Mouse (Mus musculus) retina, adult 2 months (tissue): Measurements from ENCODE around the gene Erfe.

Experiments
- DNase-seq: peaks from one replicate; pipeline ENCODE4 v3.0.0-alpha.2; 2012; ENCODE audit warnings: low read depth, low spot score

Erfe gene

DNA sequence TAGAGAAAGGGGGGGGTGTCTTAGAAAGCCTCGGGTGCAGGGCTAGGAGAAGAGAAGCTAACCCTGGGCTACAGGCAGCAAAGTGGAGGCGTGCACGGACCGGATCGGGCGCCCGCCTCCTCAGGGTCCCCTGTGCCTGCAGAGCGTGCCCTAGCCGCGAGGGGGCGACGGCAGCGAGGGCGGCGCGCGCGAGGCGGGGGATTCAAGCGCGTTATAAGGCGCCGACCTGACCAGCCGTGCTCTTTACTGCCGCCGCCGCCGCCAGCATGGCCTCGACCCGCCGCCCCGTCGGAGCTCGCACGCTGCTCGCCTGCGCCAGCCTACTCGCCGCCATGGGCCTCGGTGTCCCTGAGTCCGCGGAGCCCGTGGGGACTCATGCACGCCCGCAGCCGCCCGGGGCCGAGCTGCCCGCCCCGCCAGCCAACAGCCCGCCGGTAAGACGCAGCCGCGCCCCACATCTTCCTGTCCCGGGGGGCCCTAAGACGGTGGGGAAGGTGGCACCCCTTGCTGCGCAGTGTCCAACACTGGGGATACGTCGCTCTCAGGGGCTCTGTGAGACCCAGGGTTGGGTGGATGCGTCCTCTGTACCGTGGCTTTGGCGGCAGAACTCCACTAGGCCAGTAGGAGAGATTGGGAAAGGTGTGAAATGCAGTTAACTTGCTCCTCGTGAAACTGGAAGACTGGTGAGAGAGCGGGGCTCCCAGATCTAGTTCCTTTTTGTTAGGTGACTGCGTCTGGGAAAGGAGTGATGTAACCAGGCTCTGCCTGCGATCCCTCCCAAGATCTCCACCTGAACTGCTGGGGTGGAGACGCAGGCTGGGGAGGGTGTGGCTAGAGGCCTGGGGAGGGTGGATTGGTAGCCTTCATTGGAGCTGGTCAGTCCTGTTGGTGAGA, at the start of gene Erfe:
Erfe (plus strand) TSS at position 216 of the 894 bp plus-strand sequence.
- no peak for DNase-seq

DNA sequence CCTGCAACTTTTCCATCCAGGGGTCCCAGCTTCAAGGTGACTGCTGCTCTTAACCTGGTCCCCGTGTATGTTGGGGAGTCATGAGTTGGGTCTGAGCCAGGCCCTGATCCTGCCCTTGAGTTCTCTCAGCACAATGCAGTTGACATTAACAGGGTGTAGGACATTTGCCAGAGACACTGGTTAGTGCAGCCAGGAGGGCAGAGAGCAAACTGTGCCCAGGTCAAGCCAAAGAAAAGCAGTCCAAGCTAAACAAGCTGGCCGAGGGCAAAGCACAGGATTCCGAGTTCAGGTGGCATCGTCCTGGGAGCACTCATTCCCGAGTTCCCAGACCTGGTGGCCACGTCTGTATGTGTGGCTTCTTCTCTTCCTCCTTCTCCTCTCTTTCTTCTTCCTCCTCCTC, 48.6 kb upstream of the Erfe start:
- no peak for DNase-seq

DNA sequence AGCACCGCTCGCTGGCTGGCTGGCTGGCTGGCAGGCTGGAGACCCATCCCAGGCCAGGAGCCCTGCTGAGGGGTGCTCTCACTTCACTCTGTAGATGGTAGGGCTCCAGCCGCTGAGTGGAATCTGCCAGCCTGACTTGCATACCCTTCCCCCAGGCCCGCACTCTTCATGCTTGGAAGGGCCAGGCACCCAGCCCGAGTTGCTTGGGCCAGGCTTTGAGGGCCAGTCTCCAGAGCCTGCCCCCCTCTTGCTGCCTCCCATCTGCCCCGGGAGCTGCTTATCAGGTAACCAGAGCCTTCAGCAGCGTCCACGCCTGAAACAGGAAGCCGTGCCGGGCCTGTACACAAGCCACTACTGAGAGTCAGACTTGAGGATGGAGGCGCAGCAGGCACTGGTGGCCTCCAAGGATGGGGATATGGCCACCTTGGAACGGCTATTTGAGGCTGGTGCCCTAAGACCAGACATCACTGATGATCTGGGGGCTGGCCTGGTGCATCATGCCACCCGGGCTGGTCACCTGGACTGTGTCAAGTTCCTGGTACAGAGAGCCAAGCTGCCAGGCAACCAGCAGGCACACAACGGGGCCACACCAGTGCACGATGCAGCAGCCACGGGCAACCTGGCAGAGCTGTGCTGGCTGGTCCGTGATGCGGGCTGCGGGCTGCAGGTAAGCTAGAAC, 44.3 kb upstream of the Erfe start, which contains the start of gene Espnl:
Espnl (plus strand) TSS at position 316 of the 679 bp plus-strand sequence.
- DNase-seq = no peak

DNA sequence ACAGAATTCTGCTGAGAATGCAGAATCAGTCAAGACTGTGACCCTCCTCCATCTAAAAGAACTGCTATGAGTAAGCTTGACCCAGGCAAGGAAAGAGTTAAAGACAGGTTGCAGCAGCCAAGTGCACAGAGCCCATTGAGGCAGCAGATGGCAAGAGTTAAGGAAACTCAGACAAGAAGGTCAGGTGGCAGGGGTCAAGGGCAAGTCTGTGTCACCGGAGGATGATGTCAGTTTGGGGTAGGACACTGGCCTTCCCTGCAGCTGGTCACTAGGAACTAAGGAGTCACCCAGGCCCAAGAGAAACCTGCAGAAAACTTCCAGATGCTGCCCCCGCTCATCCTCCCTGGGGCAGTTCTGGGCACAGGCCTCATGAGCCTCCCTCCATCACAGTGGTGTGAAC, 41.6 kb upstream of the Erfe start:
- no peak for DNase-seq

DNA sequence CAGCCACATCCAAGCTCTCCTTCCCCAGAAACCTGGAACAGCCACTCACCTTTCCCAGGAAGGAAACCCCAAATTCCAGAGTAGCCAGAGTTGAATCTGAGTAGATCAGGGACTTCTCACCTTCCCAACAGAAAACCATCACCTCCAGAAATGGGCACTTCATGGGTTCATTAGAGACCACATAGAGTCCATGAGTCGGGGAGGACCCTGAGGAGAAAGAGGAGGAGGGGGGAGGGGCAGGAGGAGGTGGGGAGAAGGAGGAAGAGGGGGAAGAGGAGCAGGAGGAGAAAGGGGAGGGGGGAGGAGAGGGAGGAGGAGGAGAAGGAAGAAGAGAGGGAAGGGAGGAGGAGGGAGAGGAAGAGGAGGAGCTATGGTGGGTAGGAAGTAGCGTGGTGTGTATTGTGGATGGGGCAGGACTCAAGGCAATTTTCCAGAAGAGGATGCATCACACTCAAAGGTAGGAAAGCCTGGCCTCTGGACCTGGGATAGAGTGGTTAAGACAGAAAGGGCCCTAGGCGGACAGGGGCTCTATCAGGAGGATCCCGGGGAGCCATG, 40.7 kb upstream of the Erfe start:
- DNase-seq = no peak

DNA sequence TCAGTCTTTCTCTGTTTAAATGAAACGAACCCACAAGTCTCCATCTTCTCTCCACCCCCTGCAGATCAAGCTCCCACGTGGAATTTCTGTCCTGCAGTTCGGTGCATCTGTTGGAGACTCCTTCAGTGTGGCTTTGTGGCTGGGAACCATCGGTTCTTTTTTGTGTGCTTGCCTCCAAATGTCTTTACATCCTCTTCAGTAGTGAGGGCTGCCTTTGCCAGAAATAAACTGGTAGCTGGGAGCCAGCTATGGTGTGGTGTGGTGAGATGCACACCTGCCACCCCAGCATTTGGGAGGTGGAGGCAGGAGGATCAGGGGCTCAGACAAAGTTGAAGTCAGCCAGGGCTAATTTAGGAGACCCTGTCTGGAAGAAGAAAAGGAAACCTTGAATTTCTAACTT, 34.1 kb upstream of the Erfe start:
- DNase-seq = no peak

DNA sequence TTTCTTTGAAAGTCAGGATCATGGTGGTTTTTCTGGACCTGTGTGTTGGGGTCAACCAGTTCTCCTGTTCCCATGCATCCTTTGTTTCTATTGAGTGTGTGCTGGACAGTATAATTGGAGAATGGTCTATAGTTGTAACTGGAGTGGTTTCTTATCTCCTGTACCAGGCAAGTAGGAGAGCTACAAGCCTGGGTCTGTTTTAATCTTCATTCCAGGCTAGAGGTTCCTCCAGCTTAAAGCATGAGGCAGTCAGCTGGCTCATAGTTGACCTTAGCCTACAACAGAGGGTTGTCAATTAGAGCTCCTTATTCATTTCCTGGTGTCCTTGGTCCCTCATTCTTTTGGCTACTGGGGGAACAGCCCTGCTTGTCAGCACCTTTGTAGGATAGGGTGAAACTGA, 32.6 kb upstream of the Erfe start:
- no peak for DNase-seq

DNA sequence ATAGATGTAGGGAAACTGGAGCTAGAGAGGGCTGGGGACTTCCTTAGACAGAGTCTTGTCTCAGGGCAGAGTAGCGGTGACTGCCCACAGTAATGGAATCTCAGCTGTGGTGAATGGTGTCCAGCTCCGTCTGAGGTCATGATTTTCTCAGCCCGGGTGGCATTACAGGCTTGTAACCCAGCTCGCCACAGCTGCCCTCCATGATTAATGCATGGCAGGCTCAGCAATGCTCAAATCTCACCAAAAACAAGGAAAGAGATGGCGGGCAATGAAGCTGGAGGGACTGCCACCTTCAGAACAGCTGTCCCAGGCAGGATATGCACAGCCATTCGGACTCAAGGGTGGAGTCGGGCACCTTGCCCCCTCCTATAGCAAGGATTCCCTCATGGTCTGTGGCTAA, 28.9 kb upstream of the Erfe start:
- no peak for DNase-seq

DNA sequence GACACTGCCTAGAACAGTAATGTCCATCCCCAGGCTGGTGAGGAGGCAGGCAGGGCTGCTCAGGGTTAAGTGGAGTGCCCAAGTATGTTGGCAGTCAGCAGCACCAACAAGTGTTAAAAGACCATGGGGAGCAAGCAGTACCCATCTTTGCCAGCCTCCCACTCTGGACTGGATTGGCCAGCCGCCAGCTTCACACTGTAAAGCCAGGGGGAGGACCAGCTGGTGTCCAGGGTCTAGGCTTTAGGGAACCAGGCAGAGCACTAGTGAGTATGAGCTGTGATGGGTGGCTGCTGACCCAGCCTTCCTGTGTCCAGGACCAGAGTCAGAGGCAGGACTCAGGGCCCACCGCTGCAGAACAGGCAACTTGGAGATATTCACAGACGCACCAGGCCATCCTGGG, 22.2 kb upstream of the Erfe start:
- no peak for DNase-seq

DNA sequence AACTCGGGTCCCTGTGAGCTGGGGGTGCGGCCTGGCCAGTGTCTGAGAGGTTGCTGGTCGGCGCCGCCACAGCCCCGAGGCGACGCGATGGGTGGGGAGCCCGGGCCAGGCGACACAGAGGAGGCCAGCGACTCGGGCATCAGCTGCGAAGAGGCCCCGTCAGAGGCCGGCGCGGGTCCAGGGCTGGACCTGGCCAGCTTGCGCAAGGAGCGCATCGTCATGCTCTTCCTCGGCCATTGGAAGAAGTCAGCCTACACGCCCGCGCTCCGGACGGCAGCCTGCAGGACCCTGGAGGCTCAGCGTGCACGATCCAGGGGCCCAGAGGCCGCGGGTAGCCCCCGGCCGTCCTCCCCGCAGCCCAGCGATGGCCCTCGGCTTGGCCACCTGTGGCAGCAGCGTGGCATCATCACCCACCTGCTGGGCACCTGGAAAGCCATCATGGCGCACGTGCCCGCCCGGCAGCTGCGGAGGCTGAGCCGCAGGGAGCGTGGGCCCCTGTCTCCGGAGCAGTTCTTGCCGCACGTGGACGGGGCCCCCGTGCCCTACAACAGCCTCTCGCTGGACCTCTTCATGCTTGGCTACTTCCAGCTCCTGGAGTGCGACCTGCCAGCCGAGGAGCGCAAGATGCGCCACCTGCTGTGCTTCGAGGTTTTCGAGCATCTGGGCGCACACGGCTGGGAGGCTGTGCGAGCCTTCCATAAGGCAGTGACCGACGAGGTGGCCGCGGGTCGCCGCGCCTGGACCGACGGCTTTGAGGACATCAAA, 21.1 kb upstream of the Erfe start:
- no peak for DNase-seq

DNA sequence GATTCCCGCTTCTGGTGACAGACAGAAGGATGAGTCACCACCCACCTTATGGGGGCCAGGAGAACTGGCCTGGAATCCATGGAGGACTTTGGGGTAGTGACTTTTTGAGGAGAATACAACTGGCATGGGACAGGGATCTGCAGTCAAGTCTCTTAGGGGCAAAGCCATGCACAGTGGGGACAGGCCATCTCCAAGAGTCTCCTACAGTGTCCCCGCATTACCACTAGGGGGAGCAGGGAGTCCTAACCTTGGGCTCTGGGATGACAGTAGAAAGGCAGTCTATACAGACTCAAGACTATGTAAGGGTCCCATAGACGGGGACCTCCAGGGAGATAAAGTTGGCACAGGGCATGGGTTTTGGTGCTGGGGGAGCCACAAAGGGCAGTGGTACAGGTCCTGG, 19.3 kb upstream of the Erfe start:
- peak; percentile 41 for DNase-seq

DNA sequence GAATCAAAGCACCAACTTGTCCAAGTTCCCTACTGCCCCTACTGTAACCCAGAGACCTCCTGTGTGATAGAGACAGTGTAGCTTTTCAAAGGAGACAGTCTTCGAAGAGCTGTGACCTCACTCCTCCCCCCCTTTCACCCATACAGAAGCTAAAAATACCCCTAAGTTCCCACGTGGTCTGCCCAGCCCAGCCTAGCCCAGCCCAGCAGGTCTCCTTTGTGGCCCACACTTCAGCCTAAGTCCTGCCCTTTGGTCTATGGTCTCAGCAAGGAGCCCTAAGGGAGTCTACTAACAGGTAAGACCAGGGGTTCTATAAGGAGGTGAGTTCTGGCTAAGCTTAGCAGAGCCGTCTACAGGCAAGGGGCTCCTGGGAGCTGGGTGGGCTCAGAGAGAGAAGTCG, 15.4 kb upstream of the Erfe start, which contains the start of gene Klhl30:
Klhl30 (plus strand) TSS at position 176 of the 400 bp plus-strand sequence.
- DNase-seq = no peak

DNA sequence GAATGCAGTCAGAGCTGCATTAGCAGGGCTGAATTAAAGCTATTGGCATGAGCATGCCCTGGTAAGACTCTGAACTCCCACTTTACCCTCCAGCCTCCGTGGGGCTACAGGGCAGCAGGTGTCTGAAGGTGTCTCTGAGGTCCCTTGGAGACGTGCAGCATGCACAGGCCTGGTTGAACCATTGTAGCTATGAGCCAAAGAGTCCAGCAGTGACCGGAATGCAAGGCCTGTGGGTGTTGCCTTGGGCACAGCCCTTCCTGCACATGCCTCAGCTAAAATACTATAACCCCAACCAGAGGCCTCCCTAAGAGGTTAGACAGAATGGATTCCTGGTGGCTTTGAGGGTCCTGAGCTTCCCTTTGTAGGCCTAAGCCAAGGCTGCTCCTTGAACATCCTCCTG, 15.0 kb upstream of the Erfe start:
- DNase-seq = no peak

DNA sequence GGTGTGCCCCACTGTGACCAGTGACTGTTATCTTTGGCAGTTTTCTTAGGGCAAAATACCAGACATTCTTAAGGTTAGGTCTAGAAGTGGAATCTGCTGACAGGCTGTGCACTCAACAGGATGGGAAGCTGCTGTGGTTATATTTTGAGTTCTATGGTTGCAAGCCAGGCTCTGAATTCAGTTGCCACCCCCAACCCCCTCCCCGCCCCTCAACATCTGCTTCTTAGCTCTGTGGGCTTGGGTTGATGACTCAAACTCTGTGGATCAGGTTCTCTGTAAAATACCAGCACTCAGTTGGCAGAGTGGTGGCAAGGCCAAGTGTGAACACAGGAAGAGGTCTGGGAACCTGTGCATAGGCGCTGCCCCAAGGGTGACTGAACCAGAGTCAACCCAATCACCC, 14.0 kb upstream of the Erfe start:
- DNase-seq = no peak

DNA sequence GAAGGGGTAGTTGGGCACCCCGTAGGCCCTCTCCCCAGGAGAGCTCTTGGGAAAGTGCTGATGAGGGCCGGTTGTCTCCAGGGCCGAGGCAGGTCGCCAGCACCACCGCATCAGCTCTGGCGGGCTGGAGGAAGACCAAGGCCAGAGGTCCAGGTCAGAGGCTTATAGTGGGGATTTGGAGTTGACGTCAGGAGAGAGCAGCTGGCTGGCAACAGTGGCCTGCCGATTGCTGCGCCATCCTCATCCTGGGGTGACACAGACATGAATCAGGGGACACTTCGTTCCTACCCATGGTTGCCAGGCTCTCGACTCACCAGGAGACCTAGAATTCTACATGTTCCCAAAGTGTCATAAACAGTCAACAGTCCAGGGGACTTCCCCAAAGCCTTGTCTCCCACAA, 10.1 kb upstream of the Erfe start:
- DNase-seq = no peak

DNA sequence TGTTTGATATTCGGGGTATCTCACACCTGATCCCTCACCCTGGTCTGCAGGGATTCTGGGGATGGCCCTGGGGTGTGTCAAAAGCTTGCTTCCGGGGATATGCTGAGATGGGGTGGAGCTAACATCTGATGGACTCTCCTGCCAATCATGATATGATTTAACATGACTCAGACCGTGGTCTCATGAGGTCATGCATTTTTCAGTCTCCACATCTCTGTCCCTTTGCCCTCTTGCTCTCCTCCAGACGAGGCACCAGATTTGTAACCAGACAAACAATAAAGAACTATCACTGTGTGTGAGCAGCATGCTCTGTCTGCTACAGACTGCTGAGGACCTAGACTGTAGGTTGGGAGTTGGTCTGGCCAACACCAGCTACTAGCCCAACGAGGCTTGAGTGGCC, 4.1 kb upstream of the Erfe start:
- DNase-seq = no peak

DNA sequence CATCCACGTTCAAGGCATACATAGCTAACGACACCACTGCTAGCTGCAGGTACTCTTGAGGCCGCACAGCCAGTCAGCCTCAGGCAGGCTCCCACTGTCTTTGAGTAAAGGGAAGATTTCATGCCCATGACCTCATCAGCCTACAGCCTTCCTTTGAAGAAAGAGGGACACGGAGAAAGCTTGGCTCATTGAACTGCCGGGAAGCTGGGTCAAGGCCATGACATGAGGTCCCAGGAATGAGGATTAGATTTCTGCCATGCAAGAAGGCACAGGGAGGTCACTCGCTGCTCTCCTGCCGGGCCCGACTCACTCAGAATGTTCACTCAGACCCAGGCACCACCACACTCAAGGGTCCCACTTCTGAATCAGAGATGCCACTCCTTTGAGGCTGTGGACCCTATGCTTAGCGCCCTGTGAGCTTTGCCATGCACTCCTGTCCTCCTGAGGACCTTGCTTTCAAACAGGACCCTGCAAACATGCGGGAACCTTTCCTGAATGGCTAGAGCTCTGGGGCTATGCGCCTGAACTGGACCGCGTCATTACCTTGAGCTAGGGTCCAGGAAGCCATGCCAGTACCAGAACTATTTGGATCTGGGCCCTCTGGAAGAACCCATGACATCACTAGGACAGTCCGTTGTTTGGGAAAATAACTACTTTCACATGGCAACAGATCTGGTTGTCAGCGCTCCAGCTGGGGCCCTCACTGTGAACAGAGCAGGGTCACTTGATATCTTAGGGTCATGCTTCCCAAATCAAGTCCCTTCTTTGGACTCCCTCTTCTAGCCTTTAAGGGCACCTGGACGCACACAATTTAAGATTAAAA, 1.2 kb upstream of the Erfe start:
- DNase-seq = no peak

DNA sequence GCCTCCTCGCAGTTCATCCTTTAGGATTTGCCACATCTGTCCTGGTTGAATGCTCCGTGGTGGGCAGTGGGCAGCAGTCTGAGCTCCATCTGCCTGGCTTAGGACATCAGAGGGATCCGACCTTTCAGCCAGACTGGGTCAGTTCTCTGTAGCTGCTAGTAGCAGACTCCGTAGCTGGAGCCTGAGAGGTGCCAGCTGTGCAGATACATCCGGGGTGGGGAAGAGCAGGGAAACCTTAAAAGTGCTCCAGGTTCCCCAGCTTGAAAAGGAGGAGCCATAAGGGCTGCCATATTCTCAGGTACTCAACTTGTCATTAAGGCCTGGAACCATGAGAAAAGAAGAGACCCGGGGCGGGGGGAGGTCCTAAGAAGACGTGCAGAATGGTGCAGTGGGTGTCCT, 415 bp upstream of the Erfe start:
- no peak for DNase-seq

DNA sequence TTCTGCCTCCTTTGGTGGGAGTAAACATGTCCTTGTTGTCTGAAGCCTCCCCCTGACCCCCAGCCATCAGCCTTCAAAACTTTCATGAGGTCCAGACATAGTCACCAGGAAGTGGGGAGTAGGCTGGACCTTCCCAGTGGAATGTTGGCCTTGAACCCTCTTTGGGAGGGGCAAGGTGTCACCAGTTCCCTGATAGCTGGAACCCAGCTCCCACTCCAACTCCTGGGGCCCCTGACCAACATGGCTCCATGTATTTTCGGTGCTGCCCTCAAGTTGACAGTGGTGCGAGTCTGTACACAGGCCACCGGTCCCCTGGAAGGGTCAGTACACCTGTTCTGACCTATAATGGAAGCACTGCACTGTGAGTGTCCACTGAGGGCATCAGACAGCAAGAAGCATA, 1.1 kb downstream of the Erfe start:
- DNase-seq = no peak

DNA sequence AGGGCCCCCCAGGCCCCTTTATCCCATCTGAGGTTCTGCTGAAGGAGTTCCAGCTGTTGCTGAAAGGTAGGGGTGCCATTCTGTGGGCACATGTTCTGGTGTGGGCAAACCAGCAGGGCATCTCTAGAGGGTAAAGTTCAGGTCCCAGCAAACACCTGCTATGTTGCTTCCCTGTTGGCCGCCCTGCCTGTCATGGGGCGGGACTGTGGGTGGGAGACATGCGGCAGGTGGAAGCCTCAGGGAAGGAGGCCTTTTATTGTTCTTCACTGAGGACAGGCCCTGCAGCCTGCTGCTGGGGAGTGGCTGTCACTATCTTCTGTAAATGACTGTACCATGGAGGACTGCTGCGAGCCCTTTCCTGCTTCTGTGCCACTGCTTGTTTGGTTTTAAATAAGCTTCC, 3.2 kb downstream of the Erfe start:
- no peak for DNase-seq

DNA sequence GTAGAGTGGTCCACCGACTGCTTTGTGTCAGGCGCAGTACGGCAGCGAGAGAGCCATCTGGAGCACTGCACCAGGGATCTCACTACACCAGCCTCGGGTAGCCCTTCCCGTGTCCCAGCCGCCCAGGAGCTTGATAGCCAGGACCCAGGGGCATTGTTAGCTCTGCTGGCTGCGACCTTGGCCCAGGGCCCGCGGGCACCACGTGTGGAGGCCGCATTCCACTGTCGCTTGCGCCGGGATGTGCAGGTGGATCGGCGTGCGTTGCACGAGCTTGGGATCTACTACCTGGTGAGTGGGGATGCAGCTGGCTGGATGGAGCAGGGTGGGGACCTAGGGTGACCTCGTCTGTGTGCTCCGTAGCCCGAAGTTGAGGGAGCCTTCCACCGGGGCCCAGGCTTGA, 3.8 kb downstream of the Erfe start:
- no peak for DNase-seq
